Mouse (Mus musculus) heart, embryonic 10.5 days (tissue): ENCODE data around the gene Large1. TPM values are rescaled to one million over a fixed set of nuclear protein-coding genes. Genes with fewer than 3 reads are reported as not detected.
"Not testable (repeated sequence)": the region's sequence is repeated elsewhere in the genome, so short reads cannot be mapped to it uniquely, and the experiment has no call there.

Experiments
- DNase-seq: peaks from one replicate; pipeline ENCODE4 v3.0.0-alpha.2; 2017; ENCODE audit warnings: low spot score
- H3K27ac ChIP-seq: fragments of 300-500 bp; sonication (generic); 2 replicates; pipeline ENCODE4 v1.5.1; 2016; ENCODE audit warnings: mild to moderate bottlenecking
- H3K27me3 ChIP-seq: fragments of 300-500 bp; sonication (generic); 2 replicates; pipeline ENCODE4 v1.6.1; 2016; ENCODE audit warnings: mild to moderate bottlenecking; ENCODE audit not compliant: poor library complexity, insufficient read depth, severe bottlenecking
- H3K36me3 ChIP-seq: fragments of 300-500 bp; sonication (generic); 2 replicates; pipeline ENCODE4 v1.6.1; 2016; ENCODE audit warnings: mild to moderate bottlenecking, moderate library complexity
- H3K4me1 ChIP-seq: fragments of 300-500 bp; sonication (generic); 2 replicates; pipeline ENCODE4 v1.6.1; 2016; ENCODE audit warnings: mild to moderate bottlenecking
- H3K4me3 ChIP-seq: fragments of 300-500 bp; sonication (generic); 2 replicates; pipeline ENCODE4 v1.5.1; 2016; ENCODE audit warnings: mild to moderate bottlenecking, moderate library complexity
- H3K9me3 ChIP-seq: fragments of 300-500 bp; sonication (generic); 2 replicates; pipeline ENCODE4 v1.6.1; 2016; ENCODE audit warnings: mild to moderate bottlenecking, moderate library complexity
- WGBS: fragments of 180-500 bp; shearing (Covaris S2); methylation state at CpG from one replicate; pipeline ENCODE4 v1.1.7; 2016; 5-methylcytosine and 5-hydroxymethylcytosine counted together
- polyA plus RNA-seq: library from polyadenylated mRNA; unstranded; fragments of >200 nt; fragmentation: Nextera tagmentation; extraction: Ambion mirVana; gene quantifications from 2 replicates; pipeline ENCODE4 v1.2.1, GENCODE M21; 2016

Gene Large1
- polyA plus RNA-seq, 1 experiment from 2014 or later, result 7.5 TPM

- H3K9me3 ChIP-seq, result no peaks in the 10 kb centered on the region
- 88% methylated on average over 1 of the region's 1 CpGs for WGBS
- H3K4me1 ChIP-seq, result no peaks in the 10 kb centered on the region
- no peaks in the 10 kb centered on the region for H3K27me3 ChIP-seq
- H3K36me3 ChIP-seq, result no peaks in the 10 kb centered on the region
- no peak overlapping the region for H3K27ac ChIP-seq
- H3K4me3 ChIP-seq, result no peak overlapping the region
- no peak for DNase-seq
These were observed 300.9 kb downstream of the Large1 start for GRCm38 (mm10) chr8:73052414-73052813.

- H3K4me3 ChIP-seq, result no peak overlapping the region
- H3K4me1 ChIP-seq, result no peaks in the 10 kb centered on the region
- no peak for DNase-seq
- 84% methylated on average over 3 of the region's 3 CpGs for WGBS
- H3K27ac ChIP-seq, result no peak overlapping the region
- no peaks in the 10 kb centered on the region for H3K9me3 ChIP-seq
- H3K36me3 ChIP-seq, result no peaks in the 10 kb centered on the region
- no peaks in the 10 kb centered on the region for H3K27me3 ChIP-seq
These were observed 305.2 kb downstream of the Large1 start for GRCm38 (mm10) chr8:73048136-73048535.

- no peak overlapping the region for H3K4me3 ChIP-seq
- DNase-seq, result no peak
- H3K27ac ChIP-seq, result no peak overlapping the region
- H3K36me3 ChIP-seq, result no peaks in the 10 kb centered on the region
- no peaks in the 10 kb centered on the region for H3K9me3 ChIP-seq
- peaks cover 6% of the 10 kb centered on the region; the same call in 1 of the 2 replicates for H3K4me1 ChIP-seq
- H3K27me3 ChIP-seq, result no peaks in the 10 kb centered on the region
These were observed 323.6 kb downstream of the Large1 start for GRCm38 (mm10) chr8:73029787-73030186.

GRCm38 (mm10) chr8:73018241-73018640 is 335.1 kb downstream of the Large1 start:
- Histone ChIP-seq H3K4me3 (no peak overlapping the region), H3K27me3 (no peaks in the 10 kb centered on the region), H3K27ac (no peak overlapping the region), H3K4me1 (no peaks in the 10 kb centered on the region), H3K9me3 (no peaks in the 10 kb centered on the region), H3K36me3 (no peaks in the 10 kb centered on the region)
- 84% methylated on average over 1 of the region's 1 CpGs for WGBS
- DNase-seq, result no peak

GRCm38 (mm10) chr8:73017601-73018000 is 335.7 kb downstream of the Large1 start:
- 90% methylated on average over 1 of the region's 1 CpGs for WGBS
- H3K4me3 ChIP-seq, result no peak overlapping the region
- H3K27me3 ChIP-seq, result no peaks in the 10 kb centered on the region
- H3K36me3 ChIP-seq, result no peaks in the 10 kb centered on the region
- H3K9me3 ChIP-seq, result no peaks in the 10 kb centered on the region
- H3K4me1 ChIP-seq, result no peaks in the 10 kb centered on the region
- H3K27ac ChIP-seq, result no peak overlapping the region
- DNase-seq, result no peak

- DNase-seq, result no peak
- Histone ChIP-seq H3K27ac (no peak overlapping the region), H3K4me3 (no peak overlapping the region), H3K4me1 (no peaks in the 10 kb centered on the region), H3K9me3 (no peaks in the 10 kb centered on the region), H3K36me3 (no peaks in the 10 kb centered on the region), H3K27me3 (no peaks in the 10 kb centered on the region)
- 84% methylated on average over 2 of the region's 2 CpGs for WGBS
These were observed 337.0 kb downstream of the Large1 start for GRCm38 (mm10) chr8:73016303-73016702.

GRCm38 (mm10) chr8:73007489-73007888 is 345.9 kb downstream of the Large1 start:
- H3K4me3 ChIP-seq, result no peak overlapping the region
- no peak overlapping the region for H3K27ac ChIP-seq
- H3K27me3 ChIP-seq, result no peaks in the 10 kb centered on the region
- DNase-seq, result no peak
- WGBS, result 56% methylated on average over 2 of the region's 2 CpGs
- H3K9me3 ChIP-seq, result no peaks in the 10 kb centered on the region
- no peaks in the 10 kb centered on the region for H3K4me1 ChIP-seq
- no peaks in the 10 kb centered on the region for H3K36me3 ChIP-seq

GRCm38 (mm10) chr8:73003858-73004257 is 349.5 kb downstream of the Large1 start:
- 38% methylated on average over 2 of the region's 2 CpGs for WGBS
- Histone ChIP-seq H3K4me1 (no peaks in the 10 kb centered on the region), H3K4me3 (no peak overlapping the region), H3K36me3 (no peaks in the 10 kb centered on the region), H3K27me3 (no peaks in the 10 kb centered on the region), H3K27ac (no peak overlapping the region), H3K9me3 (no peaks in the 10 kb centered on the region)
- DNase-seq, result no peak

GRCm38 (mm10) chr8:72993831-72994230 is 359.5 kb downstream of the Large1 start:
- Histone ChIP-seq H3K36me3 (no peaks in the 10 kb centered on the region), H3K27me3 (no peaks in the 10 kb centered on the region), H3K4me3 (no peak overlapping the region), H3K4me1 (no peaks in the 10 kb centered on the region), H3K9me3 (no peaks in the 10 kb centered on the region), H3K27ac (no peak overlapping the region)
- WGBS, result 89% methylated on average over 1 of the region's 1 CpGs
- no peak for DNase-seq

- Histone ChIP-seq H3K36me3 (no peaks in the 10 kb centered on the region), H3K9me3 (no peaks in the 10 kb centered on the region), H3K27me3 (no peaks in the 10 kb centered on the region), H3K4me3 (no peak overlapping the region), H3K4me1 (no peaks in the 10 kb centered on the region), H3K27ac (no peak overlapping the region)
- WGBS, result 89% methylated on average over 2 of the region's 2 CpGs
- DNase-seq, result no peak
These were observed 362.9 kb downstream of the Large1 start for GRCm38 (mm10) chr8:72990425-72990824.

GRCm38 (mm10) chr8:72982832-72983231 is 370.5 kb downstream of the Large1 start:
- Histone ChIP-seq H3K27ac (no peak overlapping the region), H3K36me3 (no peaks in the 10 kb centered on the region), H3K27me3 (no peaks in the 10 kb centered on the region), H3K4me3 (no peak overlapping the region), H3K9me3 (no peaks in the 10 kb centered on the region), H3K4me1 (no peaks in the 10 kb centered on the region)
- no peak for DNase-seq
- 100% methylated on average over 1 of the region's 1 CpGs for WGBS

GRCm38 (mm10) chr8:72955074-72955473 is 398.3 kb downstream of the Large1 start:
- H3K36me3 ChIP-seq, result no peaks in the 10 kb centered on the region
- 87% methylated on average over 3 of the region's 3 CpGs for WGBS
- H3K4me1 ChIP-seq, result no peaks in the 10 kb centered on the region
- no peaks in the 10 kb centered on the region for H3K9me3 ChIP-seq
- DNase-seq, result no peak
- H3K4me3 ChIP-seq, result no peak overlapping the region
- H3K27ac ChIP-seq, result no peak overlapping the region
- H3K27me3 ChIP-seq, result no peaks in the 10 kb centered on the region

GRCm38 (mm10) chr8:72941393-72941792 is 411.9 kb downstream of the Large1 start:
- 70% methylated on average over 8 of the region's 8 CpGs for WGBS
- not testable (repeated sequence) for H3K4me3 ChIP-seq, H3K4me1 ChIP-seq, H3K27me3 ChIP-seq, H3K27ac ChIP-seq, H3K36me3 ChIP-seq, H3K9me3 ChIP-seq, DNase-seq

- no peaks in the 10 kb centered on the region for H3K9me3 ChIP-seq
- H3K27ac ChIP-seq, result peak overlapping the region; percentile 57
- no peaks in the 10 kb centered on the region for H3K27me3 ChIP-seq
- peaks cover 10% of the 10 kb centered on the region for H3K4me1 ChIP-seq
- no peak overlapping the region for H3K4me3 ChIP-seq
- DNase-seq, result peak; percentile 75
- WGBS, result 66% methylated on average over 2 of the region's 2 CpGs
- no peaks in the 10 kb centered on the region for H3K36me3 ChIP-seq
These were observed 434.0 kb downstream of the Large1 start for GRCm38 (mm10) chr8:72919182-72919902.
